Mouse (Mus musculus) forebrain, embryonic 14.5 days (tissue): ENCODE measurements at regions not wholly inside any gene's neighbourhood (a gene's known extent, or its start where the extent isn't known, plus 50 kb on each side); places are given as distances from the start of the nearest gene placed in this dataset.
A peak's percentile ranks its signal among the peaks of the same experiment; 100 is the strongest.

Experiments
- ATAC-seq: fragments of 200-750 bp; cut with Nextera tagmentation; 2 replicates; pipeline ENCODE4 v1.8.0; 2017; ENCODE audit warnings: mild to moderate bottlenecking, moderate library complexity
- DNase-seq: peaks from one replicate; pipeline ENCODE4 v3.0.0-alpha.2; 2015; ENCODE audit warnings: low spot score
- H3K27ac ChIP-seq: fragments of 300-500 bp; sonication (generic); 2 replicates; pipeline ENCODE4 v1.5.1; 2014; ENCODE audit warnings: low read depth, mild to moderate bottlenecking, control low read depth, low read length, moderate library complexity
- H3K27me3 ChIP-seq: fragments of 300-500 bp; sonication (generic); replicated peaks from 2 replicates; pipeline ENCODE4 v1.6.1; 2014; ENCODE audit warnings: low read length, control low read depth, mixed read lengths; ENCODE audit not compliant: control insufficient read depth, insufficient read depth
- H3K36me3 ChIP-seq: fragments of 300-500 bp; sonication (generic); 2 replicates; pipeline ENCODE4 v1.6.1; 2014; ENCODE audit warnings: low read length, control low read depth; ENCODE audit not compliant: control insufficient read depth, insufficient read depth
- H3K4me1 ChIP-seq: fragments of 300-500 bp; sonication (generic); 2 replicates; pipeline ENCODE4 v1.6.1; 2014; ENCODE audit warnings: antibody characterized with exemption, low read length, control low read depth; ENCODE audit not compliant: control insufficient read depth, insufficient read depth
- H3K4me2 ChIP-seq: fragments of 300-500 bp; sonication (generic); 2 replicates; pipeline ENCODE4 v1.6.1; 2014; ENCODE audit warnings: mild to moderate bottlenecking, control low read depth, low read length
- H3K4me3 ChIP-seq: fragments of 300-500 bp; sonication (generic); 2 replicates; pipeline ENCODE4 v1.5.1; 2014; ENCODE audit warnings: low read depth, low read length, control low read depth
- H3K9ac ChIP-seq: fragments of 300-500 bp; sonication (generic); 2 replicates; pipeline ENCODE4 v1.6.1; 2014; ENCODE audit warnings: mild to moderate bottlenecking, low read length, control low read depth, moderate library complexity
- H3K9me3 ChIP-seq: fragments of 300-500 bp; sonication (generic); replicated peaks from 2 replicates; pipeline ENCODE4 v1.6.1; 2016; ENCODE audit warnings: low read length, control low read depth, mixed read lengths; ENCODE audit not compliant: control insufficient read depth
- whole genome bisulfite sequencing: fragments of 180-500 bp; shearing (Covaris S2); extraction: QIAGEN DNeasy Blood & Tissue Kit; methylation state at CpG from one replicate; pipeline ENCODE4 v1.1.7; 2014; 5-methylcytosine and 5-hydroxymethylcytosine counted together

GRCm38 (mm10) chr11:32961600-32961999, 137.2 kb upstream of the Smim23 start:
- no peak for ATAC-seq
- Histone ChIP-seq H3K4me1 (no peaks in the 10 kb centered on the region), H3K36me3 (no peaks in the 10 kb centered on the region), H3K27me3 (0 out of 2 replicates have a peak, but pooled peaks cover 3% of the 10 kb centered on the region), H3K9ac (no peak overlapping the region), H3K4me2 (no peak overlapping the region), H3K27ac (no peak overlapping the region), H3K9me3 (no peaks in the 10 kb centered on the region), H3K4me3 (no peak overlapping the region)
- DNase-seq, result no peak
- WGBS, result 77% methylated on average over 3 of the region's 3 CpGs

- ATAC-seq, result no peak
- Histone ChIP-seq H3K4me3 (no peak overlapping the region), H3K9me3 (no peaks in the 10 kb centered on the region), H3K4me2 (no peak overlapping the region), H3K27ac (no peak overlapping the region), H3K36me3 (no peaks in the 10 kb centered on the region), H3K27me3 (no peaks in the 10 kb centered on the region), H3K9ac (no peak overlapping the region), H3K4me1 (no peaks in the 10 kb centered on the region)
- 58% methylated on average over 5 of the region's 5 CpGs for WGBS
- DNase-seq, result peak; percentile 46
These were observed 134.6 kb upstream of the Smim23 start for GRCm38 (mm10) chr11:32958961-32959360.

GRCm38 (mm10) chr11:32956993-32957392, 132.6 kb upstream of the Smim23 start:
- ATAC-seq, result peak; percentile 72
- H3K4me1 ChIP-seq, result no peaks in the 10 kb centered on the region
- no peak overlapping the region for H3K4me3 ChIP-seq
- no peak overlapping the region for H3K9ac ChIP-seq
- no peaks in the 10 kb centered on the region for H3K27me3 ChIP-seq
- WGBS, result 33% methylated on average over 7 of the region's 7 CpGs
- H3K27ac ChIP-seq, result no peak overlapping the region
- DNase-seq, result peak; percentile 70
- no peaks in the 10 kb centered on the region for H3K9me3 ChIP-seq
- H3K36me3 ChIP-seq, result no peaks in the 10 kb centered on the region
- H3K4me2 ChIP-seq, result no peak overlapping the region

GRCm38 (mm10) chr11:32952271-32952670, 127.9 kb upstream of the Smim23 start:
- Histone ChIP-seq H3K27me3 (no peaks in the 10 kb centered on the region), H3K36me3 (no peaks in the 10 kb centered on the region), H3K27ac (no peak overlapping the region), H3K9ac (no peak overlapping the region), H3K4me2 (no peak overlapping the region), H3K4me3 (no peak overlapping the region), H3K4me1 (no peaks in the 10 kb centered on the region), H3K9me3 (no peaks in the 10 kb centered on the region)
- ATAC-seq (no peak), DNase-seq (no peak)

GRCm38 (mm10) chr11:32948132-32948531, 123.7 kb upstream of the Smim23 start:
- whole genome bisulfite sequencing, result 76% methylated on average over 4 of the region's 4 CpGs
- Histone ChIP-seq H3K9ac (no peak overlapping the region), H3K27ac (no peak overlapping the region), H3K9me3 (no peaks in the 10 kb centered on the region), H3K4me1 (no peaks in the 10 kb centered on the region), H3K27me3 (no peaks in the 10 kb centered on the region), H3K36me3 (no peaks in the 10 kb centered on the region), H3K4me2 (no peak overlapping the region), H3K4me3 (no peak overlapping the region)
- no peak for DNase-seq
- ATAC-seq, result no peak

GRCm38 (mm10) chr11:32946481-32947001, 122.1 kb upstream of the Smim23 start:
- H3K9ac ChIP-seq, result no peak overlapping the region
- no peak for DNase-seq
- 77% methylated on average over 3 of the region's 3 CpGs for whole genome bisulfite sequencing
- H3K27ac ChIP-seq, result no peak overlapping the region
- H3K36me3 ChIP-seq, result no peaks in the 10 kb centered on the region
- H3K9me3 ChIP-seq, result no peaks in the 10 kb centered on the region
- ATAC-seq, result no peak
- H3K4me3 ChIP-seq, result no peak overlapping the region
- no peaks in the 10 kb centered on the region for H3K27me3 ChIP-seq
- H3K4me1 ChIP-seq, result peaks cover 12% of the 10 kb centered on the region; the same call in 1 of the 2 replicates
- H3K4me2 ChIP-seq, result no peak overlapping the region

GRCm38 (mm10) chr11:32945071-32945470, 120.7 kb upstream of the Smim23 start:
- no peaks in the 10 kb centered on the region for H3K27me3 ChIP-seq
- ATAC-seq (no peak), DNase-seq (no peak)
- H3K9me3 ChIP-seq, result no peaks in the 10 kb centered on the region
- H3K27ac ChIP-seq, result no peak overlapping the region
- H3K9ac ChIP-seq, result no peak overlapping the region
- H3K36me3 ChIP-seq, result no peaks in the 10 kb centered on the region
- WGBS, result 86% methylated on average over 2 of the region's 2 CpGs
- H3K4me3 ChIP-seq, result no peak overlapping the region
- peaks cover 13% of the 10 kb centered on the region; the same call in 1 of the 2 replicates for H3K4me1 ChIP-seq
- H3K4me2 ChIP-seq, result no peak overlapping the region

GRCm38 (mm10) chr11:32941331-32942009, 117.1 kb upstream of the Smim23 start:
- DNase-seq (peak; percentile 82), ATAC-seq (peak; percentile 89)
- Histone ChIP-seq H3K4me3 (no peak overlapping the region), H3K9ac (peak overlapping the region; percentile 13; the same call in 1 of the 2 replicates), H3K36me3 (no peaks in the 10 kb centered on the region), H3K4me2 (no peak overlapping the region), H3K4me1 (peaks cover 13% of the 10 kb centered on the region; the same call in 1 of the 2 replicates), H3K27ac (peak overlapping the region; percentile 72), H3K27me3 (no peaks in the 10 kb centered on the region), H3K9me3 (no peaks in the 10 kb centered on the region)
- WGBS, result 53% methylated on average over 5 of the region's 5 CpGs

GRCm38 (mm10) chr11:32939102-32939501, 114.7 kb upstream of the Smim23 start:
- no peak for ATAC-seq
- no peak for DNase-seq
- Histone ChIP-seq H3K9me3 (no peaks in the 10 kb centered on the region), H3K36me3 (no peaks in the 10 kb centered on the region), H3K4me2 (no peak overlapping the region), H3K4me3 (no peak overlapping the region), H3K9ac (no peak overlapping the region), H3K4me1 (peaks cover 13% of the 10 kb centered on the region; the same call in 1 of the 2 replicates), H3K27me3 (no peaks in the 10 kb centered on the region), H3K27ac (no peak overlapping the region)
- WGBS, result 88% methylated on average over 1 of the region's 1 CpGs
